Mouse (Mus musculus): ENCODE results near the gene Ms4a3.

DNA sequence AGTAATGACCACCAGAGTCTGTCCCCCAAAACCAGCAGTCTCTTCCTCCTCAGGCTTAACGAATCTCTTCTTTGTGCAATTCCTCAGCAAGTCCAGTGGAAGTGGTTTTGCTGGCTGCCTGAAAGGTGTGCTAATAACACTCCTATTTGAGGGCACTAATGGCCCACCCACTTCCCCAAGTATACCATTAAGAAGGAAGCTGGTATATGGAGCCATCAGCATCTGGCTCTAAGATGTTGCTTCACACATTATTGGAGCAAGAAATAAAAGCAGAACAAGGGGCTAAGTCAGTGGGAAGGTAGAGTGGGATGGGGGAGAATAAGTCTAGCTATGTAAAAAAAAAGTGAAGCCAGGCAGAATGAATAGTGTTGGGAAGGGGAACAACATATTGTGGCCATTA lies at the start of gene Ms4a3:
- TF ChIP-seq POLR2A (IDR thresholded peaks at IDR 0.05; ENCODE audit: low read depth, low read length), result no peak
- TF ChIP-seq CTCF (IDR thresholded peaks at IDR 0.05; ENCODE audit: extremely low read depth, insufficient read length, insufficient replicate concordance, low read depth, low read length), result no peak
